Mouse (Mus musculus) embryonic facial prominence, embryonic 14.5 days (tissue): Measurements from ENCODE around the gene Zfp385b. TPM values are rescaled to one million over a fixed set of nuclear protein-coding genes. Genes with fewer than 3 reads are reported as not detected.

Experiments
- ATAC-seq: fragments of 200-750 bp; cut with Nextera tagmentation; 2 replicates; pipeline ENCODE4 v1.8.0; 2017; ENCODE audit warnings: low read depth, moderate number of reproducible peaks, moderate TSS enrichment
- DNase-seq: peaks from one replicate; pipeline ENCODE4 v3.0.0-alpha.2; 2015; ENCODE audit warnings: low spot score
- H3K27ac ChIP-seq: fragments of 300-500 bp; sonication (generic); replicated peaks from 2 replicates; pipeline ENCODE4 v1.5.1; 2014; ENCODE audit warnings: low read depth, mild to moderate bottlenecking, low read length, moderate library complexity
- H3K27me3 ChIP-seq: fragments of 300-500 bp; sonication (generic); replicated peaks from 2 replicates; pipeline ENCODE4 v1.6.1; 2014; ENCODE audit warnings: low read length; ENCODE audit not compliant: control insufficient read depth, insufficient read depth
- H3K36me3 ChIP-seq: fragments of 300-500 bp; sonication (generic); 2 replicates; pipeline ENCODE4 v1.6.1; 2014; ENCODE audit warnings: low read length, mixed read lengths; ENCODE audit not compliant: control insufficient read depth, insufficient read depth
- H3K4me1 ChIP-seq: fragments of 300-500 bp; sonication (generic); 2 replicates; pipeline ENCODE4 v1.6.1; 2014; ENCODE audit warnings: antibody characterized with exemption, low read length; ENCODE audit not compliant: control insufficient read depth, insufficient read depth
- H3K4me2 ChIP-seq: fragments of 300-500 bp; sonication (generic); 2 replicates; pipeline ENCODE4 v1.6.1; 2014; ENCODE audit warnings: low read depth, mild to moderate bottlenecking, low read length, moderate library complexity, mixed read lengths
- H3K4me3 ChIP-seq: fragments of 300-500 bp; sonication (generic); 2 replicates; pipeline ENCODE4 v1.5.1; 2014; ENCODE audit warnings: low read depth, mild to moderate bottlenecking, low read length
- H3K9ac ChIP-seq: fragments of 300-500 bp; sonication (generic); 2 replicates; pipeline ENCODE4 v1.6.1; 2014; ENCODE audit warnings: low read depth, mild to moderate bottlenecking, low read length, moderate library complexity, mixed read lengths
- H3K9me3 ChIP-seq: fragments of 300-500 bp; sonication (generic); 2 replicates; pipeline ENCODE4 v1.6.1; 2016; ENCODE audit warnings: low read length; ENCODE audit not compliant: control insufficient read depth
- WGBS: fragments of 180-500 bp; shearing (Covaris S2); extraction: QIAGEN DNeasy Blood & Tissue Kit; methylation state at CpG from one replicate; pipeline ENCODE4 v1.1.7; 2014; 5-methylcytosine and 5-hydroxymethylcytosine counted together
- polyA plus RNA-seq: library from polyadenylated mRNA; unstranded; fragments of >200 nt; fragmentation: Nextera tagmentation; extraction: Ambion mirVana; gene quantifications from 2 replicates; pipeline ENCODE4 v1.2.1, GENCODE M21; 2014

Zfp385b gene
- polyA plus RNA-seq, 1 experiment from 2014 or later, result 8.9 TPM

- H3K4me2 ChIP-seq, result peak overlapping the region; percentile 47
- peak overlapping the region; percentile 11; the same call in 1 of the 2 replicates for H3K4me3 ChIP-seq
- no peaks in the 10 kb centered on the region for H3K36me3 ChIP-seq
- WGBS, result 26% methylated on average over 13 of the region's 13 CpGs
- H3K4me1 ChIP-seq, result peaks cover 6% of the 10 kb centered on the region; the same call in 1 of the 2 replicates
- no peak overlapping the region for H3K27ac ChIP-seq
- no peaks in the 10 kb centered on the region for H3K9me3 ChIP-seq
- ATAC-seq (no peak), DNase-seq (no peak)
- H3K9ac ChIP-seq, result no peak overlapping the region
- no peaks in the 10 kb centered on the region for H3K27me3 ChIP-seq
These were observed 417.1 kb downstream of the Zfp385b start for GRCm38 (mm10) chr2:77402329-77402728.

- Histone ChIP-seq H3K4me1 (peaks cover 6% of the 10 kb centered on the region; the same call in 1 of the 2 replicates), H3K27me3 (no peaks in the 10 kb centered on the region), H3K36me3 (no peaks in the 10 kb centered on the region), H3K9ac (no peak overlapping the region), H3K4me3 (peak overlapping the region; percentile 11), H3K9me3 (no peaks in the 10 kb centered on the region), H3K4me2 (peak overlapping the region; percentile 47), H3K27ac (no peak overlapping the region)
- peak; percentile 48; the same call in 1 of the 2 replicates for ATAC-seq
- WGBS, result 9% methylated on average over 13 of the region's 13 CpGs
- DNase-seq, result peak; percentile 53
These were observed 417.8 kb downstream of the Zfp385b start for GRCm38 (mm10) chr2:77401438-77402235.

GRCm38 (mm10) chr2:77393881-77394280 is 425.6 kb downstream of the Zfp385b start:
- no peak for DNase-seq

GRCm38 (mm10) chr2:77388186-77388585 is 431.3 kb downstream of the Zfp385b start:
- no peaks in the 10 kb centered on the region for H3K36me3 ChIP-seq
- no peak overlapping the region for H3K4me2 ChIP-seq
- H3K4me3 ChIP-seq, result no peak overlapping the region
- H3K4me1 ChIP-seq, result no peaks in the 10 kb centered on the region
- H3K27me3 ChIP-seq, result no peaks in the 10 kb centered on the region
- ATAC-seq (no peak), DNase-seq (no peak)
- H3K27ac ChIP-seq, result no peak overlapping the region
- no peaks in the 10 kb centered on the region for H3K9me3 ChIP-seq
- no peak overlapping the region for H3K9ac ChIP-seq
- 76% methylated on average over 6 of the region's 6 CpGs for WGBS

More at GRCm38 (mm10) chr2:77393881-77394280, 425.6 kb downstream of the Zfp385b start:
- H3K9me3 ChIP-seq, result no peaks in the 10 kb centered on the region
- WGBS, result 89% methylated on average over 7 of the region's 7 CpGs
- no peak for ATAC-seq
- no peaks in the 10 kb centered on the region for H3K4me1 ChIP-seq
- H3K4me2 ChIP-seq, result no peak overlapping the region
- no peak overlapping the region for H3K4me3 ChIP-seq
- H3K27ac ChIP-seq, result no peak overlapping the region
- H3K9ac ChIP-seq, result no peak overlapping the region
- no peaks in the 10 kb centered on the region for H3K36me3 ChIP-seq
- no peaks in the 10 kb centered on the region for H3K27me3 ChIP-seq

GRCm38 (mm10) chr2:77386515-77386914 is 432.9 kb downstream of the Zfp385b start:
- Histone ChIP-seq H3K4me3 (no peak overlapping the region), H3K9me3 (no peaks in the 10 kb centered on the region), H3K27ac (no peak overlapping the region), H3K27me3 (no peaks in the 10 kb centered on the region), H3K4me1 (no peaks in the 10 kb centered on the region), H3K4me2 (no peak overlapping the region), H3K9ac (no peak overlapping the region), H3K36me3 (no peaks in the 10 kb centered on the region)
- no peak for ATAC-seq
- 28% methylated on average over 5 of the region's 5 CpGs for WGBS
- peak; percentile 43 for DNase-seq

GRCm38 (mm10) chr2:77382766-77383165 is 436.7 kb downstream of the Zfp385b start:
- Histone ChIP-seq H3K9me3 (no peaks in the 10 kb centered on the region), H3K9ac (no peak overlapping the region), H3K4me1 (no peaks in the 10 kb centered on the region), H3K4me3 (no peak overlapping the region), H3K27ac (no peak overlapping the region), H3K27me3 (no peaks in the 10 kb centered on the region), H3K4me2 (no peak overlapping the region), H3K36me3 (no peaks in the 10 kb centered on the region)
- ATAC-seq (no peak), DNase-seq (no peak)
- 85% methylated on average over 5 of the region's 5 CpGs for WGBS

- H3K4me2 ChIP-seq, result no peak overlapping the region
- H3K27ac ChIP-seq, result no peak overlapping the region
- H3K27me3 ChIP-seq, result no peaks in the 10 kb centered on the region
- no peaks in the 10 kb centered on the region for H3K36me3 ChIP-seq
- H3K4me3 ChIP-seq, result no peak overlapping the region
- DNase-seq, result no peak
- 76% methylated on average over 1 of the region's 1 CpGs for WGBS
- H3K4me1 ChIP-seq, result no peaks in the 10 kb centered on the region
- ATAC-seq, result no peak
- no peaks in the 10 kb centered on the region for H3K9me3 ChIP-seq
- no peak overlapping the region for H3K9ac ChIP-seq
These were observed 439.5 kb downstream of the Zfp385b start for GRCm38 (mm10) chr2:77379907-77380306.

- H3K27me3 ChIP-seq, result no peaks in the 10 kb centered on the region
- no peak overlapping the region for H3K4me3 ChIP-seq
These were observed 440.1 kb downstream of the Zfp385b start for GRCm38 (mm10) chr2:77379332-77379731.

GRCm38 (mm10) chr2:77376823-77377222 is 442.6 kb downstream of the Zfp385b start:
- H3K27me3 ChIP-seq, result no peaks in the 10 kb centered on the region
- no peak overlapping the region for H3K4me3 ChIP-seq
- DNase-seq (no peak), ATAC-seq (no peak)
- 81% methylated on average over 9 of the region's 9 CpGs for WGBS
- no peak overlapping the region for H3K9ac ChIP-seq
- H3K27ac ChIP-seq, result no peak overlapping the region
- H3K36me3 ChIP-seq, result no peaks in the 10 kb centered on the region
- H3K4me1 ChIP-seq, result no peaks in the 10 kb centered on the region
- no peaks in the 10 kb centered on the region for H3K9me3 ChIP-seq
- no peak overlapping the region for H3K4me2 ChIP-seq

More at GRCm38 (mm10) chr2:77379332-77379731, 440.1 kb downstream of the Zfp385b start:
- 95% methylated on average over 5 of the region's 5 CpGs for WGBS
- H3K9ac ChIP-seq, result no peak overlapping the region
- no peaks in the 10 kb centered on the region for H3K36me3 ChIP-seq
- H3K4me2 ChIP-seq, result no peak overlapping the region
- H3K9me3 ChIP-seq, result no peaks in the 10 kb centered on the region
- no peaks in the 10 kb centered on the region for H3K4me1 ChIP-seq
- no peak for DNase-seq
- no peak overlapping the region for H3K27ac ChIP-seq
- ATAC-seq, result no peak
